22 mouse cellular contexts compared by ENCODE assay signal in genomic region chr1:51149488-51149887, GRCm38 (mm10).
DNase-seq lines count a peak whose midpoint lies in the region; ATAC-seq lines count a peak whose summit lies in the region.
"Had no signal": no experiment of that assay in that cellular context is flagged by ENCODE, and none has a peak within 500 bp of the region (broad histone marks: within the 10 kb centered on the region; RNA-seq: fewer than 3 reads in every experiment).

No protein-coding gene starts in this region.

- WGBS in heart, embryonic 11.5 days (ENCODE audit: insufficient replicate concordance): 17% methylated on average over 4 of the region's 4 CpGs

- H3K4me2 ChIP-seq in heart, embryonic 11.5 days: no peak overlapping the region
- H3K4me2 ChIP-seq: forebrain, embryonic 15.5 days; midbrain, embryonic 11.5 days; stomach, embryonic 15.5 days had no signal

- H3K4me3 ChIP-seq in heart, embryonic 11.5 days (ENCODE audit: low read depth, low read length): no peak overlapping the region
- H3K4me3 ChIP-seq: forebrain, embryonic 15.5 days; layer of hippocampus, adult 2 months; stomach, embryonic 15.5 days had no signal

- no peak for DNase-seq in heart, adult 9 months (ENCODE audit: low spot score in 2 of 2)
- DNase-seq in 3T3-L1 (ENCODE audit: low read depth, low spot score) (peak; percentile 22), ZHBTc4 (ENCODE audit: low read depth, low spot score) (peak; percentile 6)
- DNase-seq in lung, postnatal 14 days: peak; percentile 43
- DNase-seq in cerebellum, adult 9-11 months: no peak
- DNase-seq: adrenal gland, postnatal 36 days; cerebellum, adult 2 months; gastrocnemius, postnatal 14 days; kidney, adult 18-20 months; kidney, postnatal 14 days; layer of hippocampus, postnatal 36 days; right cerebral cortex, postnatal 25 days; thymus, adult 18-20 months had no signal

- no peaks in the 10 kb centered on the region for H3K9me3 ChIP-seq in heart, embryonic 11.5 days (replicated peaks; ENCODE audit: control insufficient read depth, low read length)
- H3K9me3 ChIP-seq: forebrain, embryonic 15.5 days; stomach, embryonic 15.5 days had no signal

- no peak overlapping the region for H3K9ac ChIP-seq in heart, embryonic 11.5 days (ENCODE audit: low read depth, low read length)
- H3K9ac ChIP-seq: forebrain, embryonic 15.5 days; liver, embryonic 14.5 days; stomach, embryonic 15.5 days had no signal

- peak overlapping the region; percentile 59; the same call in 1 of the 2 replicates for H3K27ac ChIP-seq in heart, embryonic 11.5 days (ENCODE audit: low read depth, low read length)
- H3K27ac ChIP-seq: forebrain, embryonic 15.5 days; layer of hippocampus, adult 2 months; liver, embryonic 14.5 days; macrophage; stomach, embryonic 15.5 days had no signal

- H3K27me3 ChIP-seq in heart, embryonic 11.5 days (ENCODE audit: control insufficient read depth, insufficient read depth, low read length): no peaks in the 10 kb centered on the region
- H3K27me3 ChIP-seq: forebrain, embryonic 15.5 days; stomach, embryonic 15.5 days had no signal

- ATAC-seq in heart, embryonic 11.5 days (replicated peaks; ENCODE audit: insufficient number of reproducible peaks, low FRiP score, low TSS enrichment): 0 out of 2 replicates have a peak, but pooled peaks have one; percentile 35
- no peak for ATAC-seq in inflammation-experienced regulatory T-cells, adult 6 months
- ATAC-seq: activated CD4-positive, CD25-positive, alpha-beta regulatory T cell, adult 4 months; forebrain, embryonic 15.5 days had no signal

- H3K36me3 ChIP-seq in heart, embryonic 11.5 days (ENCODE audit: control insufficient read depth, insufficient read depth, low read length): no peaks in the 10 kb centered on the region
- H3K36me3 ChIP-seq: forebrain, embryonic 15.5 days; stomach, embryonic 15.5 days had no signal

- H3K4me1 ChIP-seq in heart, embryonic 11.5 days (ENCODE audit: control insufficient read depth, insufficient read depth, low read length): peaks cover 14% of the 10 kb centered on the region; the same call in 1 of the 2 replicates
- H3K4me1 ChIP-seq: forebrain, embryonic 15.5 days; stomach, embryonic 15.5 days had no signal

Comparison
In these comparisons a context has a peak if more than half of its experiments do, and no peak if none do; other contexts are left out.
1. DNase-seq: peak in 3T3-L1 (single experiment), ZHBTc4 (single experiment) and lung, postnatal 14 days (single experiment); none in heart, adult 9 months (0 of 2) and cerebellum, adult 9-11 months (single experiment).